Mouse (Mus musculus) thymus, adult 2 months (tissue): ENCODE data around the gene Ankrd28. TPM values are rescaled to one million over a fixed set of nuclear protein-coding genes. Genes with fewer than 3 reads are reported as not detected.

Source experiments
- DNase-seq: peaks from one replicate; pipeline ENCODE4 v3.0.0; 2021
- H3K27ac ChIP-seq: fragments of 200-500 bp; 2 replicates; pipeline ENCODE4 v1.5.1; 2012; ENCODE audit warnings: low read length, control low read depth; ENCODE audit not compliant: control insufficient read depth, insufficient read depth
- H3K27me3 ChIP-seq: fragments of 200-500 bp; 2 replicates; pipeline ENCODE4 v1.6.1; 2012; ENCODE audit warnings: mild to moderate bottlenecking, low read length, moderate library complexity, mixed read lengths; ENCODE audit not compliant: control insufficient read depth, insufficient read depth
- H3K36me3 ChIP-seq: fragments of 200-500 bp; 2 replicates; pipeline ENCODE4 v1.6.1; 2012; ENCODE audit warnings: mild to moderate bottlenecking, low read length, moderate library complexity; ENCODE audit not compliant: control insufficient read depth, insufficient read depth
- H3K4me1 ChIP-seq: fragments of 200-500 bp; replicated peaks from 2 replicates; pipeline ENCODE4 v1.6.1; 2012; ENCODE audit warnings: low read length; ENCODE audit not compliant: control insufficient read depth, insufficient read depth
- H3K4me3 ChIP-seq: fragments of 200-500 bp; 2 replicates; pipeline ENCODE4 v1.5.1; 2012; ENCODE audit warnings: mild to moderate bottlenecking, low read length, control low read depth, moderate library complexity; ENCODE audit not compliant: control insufficient read depth, insufficient read depth
- CTCF ChIP-seq: fragments of 200-500 bp; IDR thresholded peaks from 2 replicates; pipeline ENCODE4 v1.5.1; 2012; ENCODE audit warnings: mild to moderate bottlenecking, control low read depth, low read length, moderate library complexity, borderline replicate concordance; ENCODE audit not compliant: control insufficient read depth, poor library complexity, insufficient read depth; ENCODE audit errors: extremely low read depth
- POLR2A ChIP-seq: fragments of 200-500 bp; IDR thresholded peaks from 2 replicates; pipeline ENCODE4 v1.6.1; 2012; ENCODE audit warnings: mild to moderate bottlenecking, low read length, control low read depth, moderate library complexity; ENCODE audit not compliant: control insufficient read depth, poor library complexity, insufficient read depth; ENCODE audit errors: extremely low read depth
- WGBS: fragments of 180-500 bp; shearing (Covaris S2); methylation state at CpG from one replicate; pipeline ENCODE4 v1.1.7; 2018; 5-methylcytosine and 5-hydroxymethylcytosine counted together
- polyA plus RNA-seq: library from polyadenylated mRNA; depleted of rRNA; stranded (reverse); fragments of >200 nt; gene quantifications from 2 replicates; pipeline ENCODE4 v1.2.3, GENCODE M21; 2012

Ankrd28 gene
- polyA plus RNA-seq, 1 experiment, result 20.0 TPM

DNA sequence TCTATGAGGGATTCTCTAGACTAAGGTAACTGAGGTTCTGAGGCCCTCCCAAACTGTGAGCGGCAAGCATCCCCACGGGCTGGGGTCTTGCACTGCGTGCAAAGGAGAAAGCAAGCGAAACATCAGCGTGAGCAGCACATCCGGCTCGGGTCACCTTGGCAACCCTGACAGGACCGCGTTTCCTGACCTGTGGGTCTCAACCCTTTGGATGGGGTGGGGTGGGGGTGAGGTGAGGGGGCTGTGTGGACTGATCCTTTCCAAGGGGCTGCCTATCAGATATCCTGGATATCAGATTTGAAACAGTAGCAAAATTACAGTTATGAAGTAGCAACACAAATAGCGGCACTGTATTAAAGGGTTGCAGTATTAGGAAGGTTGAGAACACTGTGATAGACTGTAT, 31.5 kb downstream of the Ankrd28 start:
- H3K4me3 ChIP-seq, result no peak overlapping the region
- no peaks in the 10 kb centered on the region for H3K27me3 ChIP-seq
- no peak for DNase-seq
- no peaks in the 10 kb centered on the region for H3K4me1 ChIP-seq
- 93% methylated on average over 10 of the region's 10 CpGs for WGBS
- no peaks in the 10 kb centered on the region for H3K36me3 ChIP-seq
- no peak overlapping the region for H3K27ac ChIP-seq
- TF ChIP-seq POLR2A (no peak), CTCF (no peak)

DNA sequence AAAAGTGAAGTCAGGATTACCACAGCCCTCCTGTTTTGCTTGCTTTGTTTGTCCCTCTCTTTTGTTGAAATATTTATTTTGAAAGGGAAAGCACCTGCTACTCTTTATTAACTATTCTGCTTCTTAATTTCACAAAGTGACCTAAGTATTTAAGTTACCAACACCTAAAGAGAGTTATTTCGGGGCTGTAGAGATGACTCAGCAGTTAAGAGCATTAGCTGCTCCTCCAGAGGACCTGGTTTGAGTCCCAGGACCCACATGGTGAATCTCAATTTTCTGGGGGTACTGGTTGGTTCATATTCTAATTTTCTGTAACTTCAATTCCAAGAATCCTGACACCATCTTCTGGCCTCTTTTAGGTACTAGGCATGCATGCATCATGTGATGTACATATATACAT, 34.9 kb downstream of the Ankrd28 start:
- no peaks in the 10 kb centered on the region for H3K36me3 ChIP-seq

GRCm38 (mm10) chr14:31794776-31795126, 35.7 kb downstream of the Ankrd28 start:
- TF ChIP-seq CTCF, result no peak
- no peak for TF ChIP-seq POLR2A
- Histone ChIP-seq H3K36me3 (no peaks in the 10 kb centered on the region), H3K4me1 (no peaks in the 10 kb centered on the region), H3K27ac (no peak overlapping the region), H3K4me3 (no peak overlapping the region), H3K27me3 (no peaks in the 10 kb centered on the region)
- DNase-seq, result no peak
- 57% methylated on average over 1 of the region's 1 CpGs for WGBS

More for the DNA sequence above, 34.9 kb downstream of the Ankrd28 start:
- no peak overlapping the region for H3K27ac ChIP-seq
- H3K4me3 ChIP-seq, result no peak overlapping the region
- no peaks in the 10 kb centered on the region for H3K27me3 ChIP-seq
- DNase-seq, result no peak
- H3K4me1 ChIP-seq, result no peaks in the 10 kb centered on the region
- 33% methylated on average over 1 of the region's 1 CpGs for WGBS
- TF ChIP-seq POLR2A (no peak), CTCF (no peak)

- Histone ChIP-seq H3K27me3 (no peaks in the 10 kb centered on the region), H3K27ac (no peak overlapping the region), H3K36me3 (no peaks in the 10 kb centered on the region), H3K4me3 (no peak overlapping the region), H3K4me1 (no peaks in the 10 kb centered on the region)
- TF ChIP-seq POLR2A (no peak), CTCF (no peak)
- DNase-seq, result peak; percentile 18
- WGBS, result 70% methylated on average over 4 of the region's 4 CpGs
Measured at GRCm38 (mm10) chr14:31793979-31794775, 36.3 kb downstream of the Ankrd28 start.

DNA sequence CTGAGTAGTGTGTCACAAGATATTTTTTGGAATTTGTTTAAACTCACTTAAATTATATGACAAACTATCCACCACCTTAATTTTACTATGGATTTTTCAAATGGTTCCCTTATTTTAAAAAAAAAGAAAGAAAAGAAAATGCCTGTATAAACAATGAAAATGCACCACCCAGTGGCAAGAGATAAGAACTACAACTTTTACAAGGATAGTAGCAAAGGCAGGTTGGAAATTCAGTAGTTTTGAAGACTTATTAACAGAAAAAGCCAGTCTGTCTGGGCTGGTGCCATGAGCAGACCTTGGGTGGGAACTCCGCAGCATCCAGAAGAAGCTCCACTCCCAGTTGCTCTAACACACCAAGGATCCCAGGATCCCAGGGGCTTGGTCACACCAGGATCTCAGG, 39.7 kb downstream of the Ankrd28 start:
- H3K36me3 ChIP-seq, result no peaks in the 10 kb centered on the region
- H3K27me3 ChIP-seq, result no peaks in the 10 kb centered on the region
- peak; percentile 23 for DNase-seq
- no peaks in the 10 kb centered on the region for H3K4me1 ChIP-seq
- H3K27ac ChIP-seq, result no peak overlapping the region
- 70% methylated on average over 1 of the region's 1 CpGs for WGBS
- TF ChIP-seq CTCF (no peak), POLR2A (no peak)
- no peak overlapping the region for H3K4me3 ChIP-seq

- 93% methylated on average over 2 of the region's 2 CpGs for WGBS
- no peaks in the 10 kb centered on the region for H3K27me3 ChIP-seq
- no peak overlapping the region for H3K4me3 ChIP-seq
- TF ChIP-seq POLR2A, result no peak
- no peak for TF ChIP-seq CTCF
- no peaks in the 10 kb centered on the region for H3K36me3 ChIP-seq
- peaks cover 4% of the 10 kb centered on the region for H3K4me1 ChIP-seq
- no peak for DNase-seq
- H3K27ac ChIP-seq, result no peak overlapping the region
Measured at GRCm38 (mm10) chr14:31786906-31787305, 43.5 kb downstream of the Ankrd28 start.
